Mouse (Mus musculus): ENCODE measurements around the gene Trh.

Trh gene

GRCm38 (mm10) chr6:92244591-92244990 lies at the start of gene Trh:
Trh (minus strand) TSS chr6:92244650.
- DNase-seq = no peak

DNA sequence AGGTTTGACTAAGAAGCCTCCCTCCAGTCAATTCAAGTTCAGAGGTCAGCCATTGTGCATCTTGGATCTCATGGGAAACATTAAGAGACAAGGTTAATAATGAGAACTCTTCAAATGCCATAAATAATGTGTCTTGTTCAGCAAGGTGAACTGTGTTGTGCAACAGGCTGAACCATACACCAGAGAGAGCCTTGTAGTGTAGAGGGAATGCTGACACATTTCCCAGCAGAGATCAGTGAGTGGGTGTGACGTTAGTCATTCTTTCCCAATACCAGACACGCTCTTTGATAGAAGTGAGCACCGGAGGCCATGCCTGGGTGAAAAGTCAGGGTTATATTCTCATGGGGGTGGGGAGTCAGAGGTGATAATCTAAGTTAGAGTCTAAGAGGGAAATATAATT lies 46.4 kb upstream of the Trh start:
- no peak for DNase-seq

DNA sequence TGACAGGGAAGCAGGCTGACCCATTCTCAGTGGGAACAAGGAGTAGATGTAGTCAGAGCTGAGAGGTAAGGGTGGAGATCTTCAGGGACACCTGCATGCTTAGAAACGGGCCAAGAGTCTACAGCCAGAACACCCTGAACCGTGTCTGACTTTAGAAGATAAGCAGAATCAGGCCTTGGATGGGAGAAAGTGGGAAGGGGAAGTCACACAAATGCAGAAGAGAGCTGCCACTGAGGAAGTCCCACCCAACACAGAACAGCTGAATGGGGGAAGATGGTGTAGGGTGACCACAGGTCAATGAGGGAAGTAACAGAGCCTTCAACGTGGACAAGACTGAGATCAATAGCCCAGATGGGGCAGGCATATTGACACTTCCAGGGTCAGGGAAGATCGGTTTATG lies 42.4 kb upstream of the Trh start:
- DNase-seq = no peak

DNA sequence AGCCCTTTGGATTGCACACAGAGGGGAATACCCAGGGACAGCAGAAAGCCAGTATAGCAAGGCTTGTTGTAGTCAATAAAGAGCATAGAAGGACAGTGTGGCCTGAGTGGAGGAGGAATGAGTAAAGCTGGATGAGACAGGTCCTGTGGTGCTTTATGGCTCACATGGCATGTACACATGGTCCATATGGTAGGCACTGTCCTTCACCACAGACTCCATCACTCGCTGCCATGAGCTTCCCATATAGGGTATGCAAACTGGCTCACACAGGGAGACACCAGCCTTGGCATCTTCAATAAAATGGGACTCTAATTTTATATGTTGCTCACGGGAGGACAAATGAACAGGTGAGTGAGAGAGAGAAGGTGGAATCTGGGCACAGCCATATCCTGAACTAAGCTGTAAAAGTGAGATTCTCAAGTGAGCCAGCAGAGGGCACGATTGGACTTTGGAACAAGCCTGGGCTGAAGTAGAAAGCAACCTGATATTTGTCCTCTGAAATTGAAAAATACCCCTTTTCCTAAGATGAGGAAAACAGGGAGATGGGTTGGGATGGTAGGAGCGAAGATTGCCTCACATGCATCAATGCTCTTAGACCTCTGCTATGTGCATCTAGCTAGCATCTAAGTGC lies 41.9 kb upstream of the Trh start:
- peak; percentile 67 for DNase-seq

GRCm38 (mm10) chr6:92285559-92285958 lies 41.1 kb upstream of the Trh start:
- DNase-seq = no peak

DNA sequence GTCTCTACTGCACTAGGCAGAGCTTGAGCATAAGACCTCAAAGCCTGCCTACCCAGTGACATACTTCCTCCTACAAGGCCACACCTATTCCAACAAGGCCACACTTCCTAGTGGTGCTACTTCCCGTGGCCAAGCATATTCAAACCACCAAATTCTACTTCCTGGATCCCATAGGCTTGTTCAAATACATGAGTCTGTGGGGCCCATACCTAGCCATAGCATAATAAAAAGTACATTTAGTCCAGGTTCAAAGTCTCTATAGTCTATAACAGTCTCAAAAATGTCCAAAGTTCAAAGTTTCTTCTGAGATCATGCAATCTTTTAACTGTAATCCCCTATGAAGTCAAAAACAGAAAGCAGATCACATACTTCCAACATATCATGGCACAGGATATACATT lies 32.7 kb upstream of the Trh start:
- DNase-seq = no peak

GRCm38 (mm10) chr6:92273652-92274322 lies 29.3 kb upstream of the Trh start:
- no peak for DNase-seq

DNA sequence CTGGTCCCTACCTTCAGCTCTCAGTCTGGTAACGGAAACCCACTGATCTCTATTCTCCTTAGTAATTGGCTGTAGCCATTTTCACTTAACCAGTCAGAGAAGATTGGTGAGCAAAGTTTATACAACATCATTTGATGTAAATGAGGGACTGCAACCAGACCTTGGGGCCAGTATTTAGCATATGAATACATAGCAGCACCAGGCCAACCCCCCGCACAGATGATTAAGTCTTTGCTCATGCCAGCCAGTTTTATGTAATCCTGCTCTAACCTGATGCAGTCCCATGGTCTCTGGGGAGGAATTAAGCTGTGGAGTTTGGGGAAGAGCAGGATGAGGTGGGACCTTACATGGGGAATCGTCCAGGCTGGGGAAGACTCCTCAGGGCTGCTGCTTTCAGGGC lies 28.2 kb upstream of the Trh start:
- DNase-seq = no peak

DNA sequence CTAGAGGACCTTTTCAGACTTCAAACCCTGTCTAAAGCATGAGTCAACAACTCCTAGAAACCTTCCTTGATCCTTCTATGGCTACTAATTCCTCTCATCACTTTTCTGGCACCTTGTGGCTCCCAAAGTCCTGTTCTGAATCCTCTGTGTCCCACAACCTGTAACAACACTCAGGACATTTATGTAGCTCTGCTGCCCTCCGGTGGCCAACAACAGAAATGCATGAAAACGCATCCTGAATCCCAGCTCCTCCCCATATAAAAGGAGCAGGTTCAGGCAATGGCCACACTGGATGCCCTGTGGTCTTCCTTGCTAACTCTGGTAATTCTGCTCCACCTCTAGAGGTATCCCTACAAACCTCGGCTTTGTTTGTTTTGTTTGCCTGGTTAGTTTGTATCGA lies 24.6 kb upstream of the Trh start:
- peak; percentile 57 for DNase-seq

GRCm38 (mm10) chr6:92268001-92268400 lies 23.6 kb upstream of the Trh start:
- no peak for DNase-seq

- DNase-seq = no peak
These were observed 16.9 kb upstream of the Trh start for GRCm38 (mm10) chr6:92261162-92261843.

GRCm38 (mm10) chr6:92255346-92255745 lies 10.9 kb upstream of the Trh start:
- no peak for DNase-seq

- DNase-seq = no peak
These were observed 8.9 kb upstream of the Trh start for GRCm38 (mm10) chr6:92253253-92253870.

DNA sequence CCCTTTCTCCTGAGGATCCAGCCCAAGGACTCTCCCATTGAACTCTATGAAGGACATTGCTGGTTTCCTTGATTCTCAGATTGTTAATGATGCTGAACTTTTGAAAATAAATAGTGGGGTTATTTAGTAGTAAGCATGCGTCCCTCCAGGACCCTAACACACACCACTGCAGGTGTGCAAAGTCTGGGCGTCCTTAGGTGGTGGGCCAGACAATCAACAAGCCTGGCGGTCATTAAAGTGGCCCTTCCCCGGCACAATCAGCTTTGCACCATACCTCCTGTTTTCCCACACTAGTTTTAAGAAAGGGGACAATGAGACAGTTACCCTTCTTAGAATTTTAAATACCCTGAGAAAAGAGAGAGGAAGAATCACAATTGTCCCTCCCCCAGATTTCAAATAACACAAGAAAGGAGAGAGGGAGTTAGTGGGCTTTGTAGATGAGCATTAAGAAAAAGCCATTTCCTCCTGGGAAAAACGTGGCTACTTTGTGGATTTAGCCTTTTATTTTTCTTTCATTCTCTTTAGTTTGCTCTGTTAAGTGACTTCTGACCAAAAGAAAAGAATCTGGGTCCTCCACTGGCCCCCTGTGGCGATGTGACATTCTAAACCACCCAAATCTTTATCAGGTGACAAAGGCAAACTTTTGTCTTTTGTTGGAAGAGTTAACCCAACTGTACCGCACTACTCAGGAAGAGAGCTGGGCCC lies 2.9 kb upstream of the Trh start:
- no peak for DNase-seq

- DNase-seq = no peak
These were observed 1.9 kb upstream of the Trh start for GRCm38 (mm10) chr6:92246335-92246734.

DNA sequence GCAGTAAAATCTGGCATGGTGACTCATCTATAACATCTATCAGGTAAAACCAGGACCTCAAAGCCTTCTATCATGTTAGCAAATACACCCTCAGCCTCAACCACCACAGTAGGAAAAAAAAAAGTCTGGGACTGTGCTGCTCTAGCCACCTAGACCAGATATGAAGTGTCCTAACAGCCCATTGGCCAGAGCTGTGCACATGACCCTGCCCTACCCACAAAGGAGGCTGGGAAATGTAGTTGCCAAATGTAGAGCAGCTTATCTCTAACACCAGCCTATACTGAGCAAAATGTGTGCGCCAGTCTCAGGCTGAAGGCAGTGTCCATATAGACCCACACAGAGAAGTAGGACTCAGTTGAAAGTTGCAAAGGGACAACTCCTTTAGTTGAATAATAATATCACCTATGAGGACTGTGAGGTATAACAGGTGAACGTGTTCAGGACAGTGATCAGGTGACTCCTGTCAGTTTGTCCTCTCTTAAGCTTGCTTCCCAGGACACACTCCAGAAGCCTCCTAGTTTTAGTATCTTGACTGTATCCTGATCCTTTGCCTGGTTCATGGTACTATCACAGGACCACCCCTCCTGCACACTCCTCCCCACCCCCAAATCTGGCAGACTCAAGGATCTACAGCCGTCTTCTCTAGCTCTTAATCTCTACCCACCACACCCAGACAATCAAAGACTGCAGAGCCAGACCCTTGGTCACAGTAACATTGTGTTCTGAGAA lies 3.1 kb downstream of the Trh start:
- DNase-seq = peak; percentile 61

GRCm38 (mm10) chr6:92235036-92235435 lies 9.4 kb downstream of the Trh start:
- no peak for DNase-seq

DNA sequence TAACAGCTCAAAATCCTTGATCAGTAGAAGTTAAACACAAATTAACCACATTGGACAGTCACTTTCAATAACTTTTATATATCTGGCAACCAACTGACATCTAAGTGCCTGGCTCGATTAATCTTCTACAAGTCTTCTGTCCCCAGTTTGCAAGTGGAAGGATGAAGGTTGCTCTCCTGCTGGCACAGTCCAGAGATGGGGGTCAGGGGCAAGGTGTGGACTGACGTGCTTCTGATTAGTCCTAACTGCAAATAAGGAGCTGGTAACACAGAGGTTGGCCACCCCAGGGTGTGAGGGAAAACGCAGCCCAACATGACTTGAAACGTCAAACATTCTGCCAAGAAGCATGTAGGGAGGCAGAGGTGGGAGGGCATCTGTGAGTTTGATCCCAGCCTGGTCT lies 12.7 kb downstream of the Trh start:
- DNase-seq = no peak

DNA sequence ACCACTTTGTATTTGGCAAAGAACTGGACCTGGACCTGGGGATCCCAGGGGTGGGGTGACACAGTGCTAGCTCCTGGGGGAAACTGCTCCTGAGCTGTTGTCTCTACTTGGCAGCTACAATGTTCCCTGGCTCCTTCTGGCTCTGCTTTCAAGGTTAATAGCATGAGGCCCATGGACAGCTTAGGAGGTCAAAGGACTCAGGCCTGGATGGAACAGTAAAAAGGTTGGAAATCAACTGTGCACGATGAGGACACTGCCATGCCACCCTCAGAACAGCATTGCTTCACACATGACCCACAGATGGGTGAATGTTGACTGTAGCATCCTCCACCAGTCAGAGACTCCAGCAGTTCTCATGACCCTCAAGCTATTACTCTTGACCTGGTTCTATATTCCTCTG lies 13.1 kb downstream of the Trh start:
- no peak for DNase-seq

GRCm38 (mm10) chr6:92229586-92229985 lies 14.9 kb downstream of the Trh start:
- DNase-seq = no peak

GRCm38 (mm10) chr6:92229103-92229502 lies 15.3 kb downstream of the Trh start:
- no peak for DNase-seq

DNA sequence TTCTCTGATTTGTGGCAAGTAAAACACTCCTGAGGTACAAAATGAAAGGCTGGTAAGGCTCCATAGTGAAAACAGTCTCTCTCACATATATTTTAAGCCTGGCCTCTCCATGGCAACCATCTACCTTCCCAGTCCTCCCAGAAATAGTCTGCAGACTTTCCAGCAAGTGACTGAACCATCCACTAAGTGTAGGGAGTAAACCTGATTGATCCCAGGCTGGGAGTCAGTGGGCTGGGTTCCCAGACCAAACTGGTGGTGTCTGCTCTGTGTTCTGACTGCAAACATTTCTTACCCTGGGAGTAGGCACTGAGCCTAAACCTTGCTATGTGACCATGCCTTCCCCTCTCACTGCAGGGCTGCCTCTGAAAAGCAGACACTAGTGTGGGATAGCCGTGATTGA lies 19.5 kb downstream of the Trh start:
- no peak for DNase-seq

DNA sequence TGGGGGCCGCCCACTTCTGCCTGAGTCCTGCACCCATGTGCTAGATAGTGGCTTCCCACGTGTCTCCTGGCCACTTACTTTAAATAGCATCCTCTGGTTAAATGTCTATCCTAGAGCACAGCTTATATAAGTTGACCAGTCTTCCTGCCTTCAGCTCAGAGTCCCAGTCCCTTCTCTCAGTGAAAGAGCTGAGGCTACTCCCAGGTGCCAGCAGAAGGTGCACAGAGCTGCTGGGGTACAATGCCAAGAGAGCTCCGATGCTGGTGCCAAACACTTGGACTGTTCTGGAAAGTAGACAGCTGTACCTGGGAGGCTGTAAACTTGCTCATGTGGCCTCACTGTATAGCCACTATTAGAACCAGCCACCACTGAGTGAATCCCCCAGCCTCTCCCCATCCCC lies 22.4 kb downstream of the Trh start:
- no peak for DNase-seq
